Mouse (Mus musculus) C2C12 (cell line): ENCODE measurements around the gene Nr1h3. TPM values are rescaled to one million over a fixed set of nuclear protein-coding genes. Genes with fewer than 3 reads are reported as not detected.
A peak's percentile ranks its signal among the peaks of the same experiment; 100 is the strongest.

Source experiments
- H3K27me3 ChIP-seq: one replicate; pipeline ENCODE4 v1.6.1; 2011; ENCODE audit not compliant: control insufficient read depth, insufficient read depth, insufficient read length
- H3K36me3 ChIP-seq: one replicate; pipeline ENCODE4 v1.6.1; 2011; ENCODE audit not compliant: control insufficient read depth, insufficient read depth
- H3K4me3 ChIP-seq: one replicate; pipeline ENCODE4 v1.5.1; 2011; ENCODE audit warnings: mild to moderate bottlenecking, control low read depth; ENCODE audit not compliant: poor library complexity, insufficient read depth, severe bottlenecking
- H3K79me2 ChIP-seq: one replicate; pipeline ENCODE4 v1.6.1; 2011; ENCODE audit not compliant: control insufficient read depth, insufficient read depth
- H3K79me3 ChIP-seq: one replicate; pipeline ENCODE4 v1.6.1; 2011; ENCODE audit warnings: low read depth, control low read depth
- H3ac ChIP-seq: one replicate; pipeline ENCODE3; 2011; ENCODE audit warnings: low read depth; ENCODE audit not compliant: control insufficient read depth, insufficient read length
- CEBPB ChIP-seq: IDR thresholded peaks from one replicate; pipeline ENCODE4 v1.6.1; 2011; ENCODE audit warnings: low read depth, mild to moderate bottlenecking, control low read depth, moderate library complexity
- CTCF ChIP-seq: IDR thresholded peaks from one replicate; pipeline ENCODE4 v1.5.1; 2011; ENCODE audit not compliant: control insufficient read depth, insufficient read depth, insufficient read length
- FOSL1 ChIP-seq: IDR thresholded peaks from one replicate; pipeline ENCODE4 v1.8.0; 2011; ENCODE audit warnings: mild to moderate bottlenecking, low read length; ENCODE audit not compliant: poor library complexity, insufficient read depth, severe bottlenecking
- MAX ChIP-seq: IDR thresholded peaks from one replicate; pipeline ENCODE4 v1.6.1; 2011; ENCODE audit warnings: mild to moderate bottlenecking, control low read depth
- MYOD1 ChIP-seq: IDR thresholded peaks from one replicate; pipeline ENCODE4 v1.6.1; 2011; ENCODE audit warnings: low read depth; ENCODE audit not compliant: control insufficient read depth, insufficient read length
- MYOG ChIP-seq: IDR thresholded peaks from one replicate; pipeline ENCODE4 v1.6.1; 2011; ENCODE audit not compliant: control insufficient read depth, insufficient read length; ENCODE audit errors: extremely low read depth
- USF1 ChIP-seq: IDR thresholded peaks from one replicate; pipeline ENCODE4 v1.6.1; 2011; ENCODE audit warnings: low read depth, mild to moderate bottlenecking, control low read depth, moderate library complexity
- polyA plus RNA-seq: library from polyadenylated mRNA; unstranded; fragments of >200 nt; fragmentation: generic; extraction: Trizol; gene quantifications from one replicate; pipeline ENCODE4 v1.2.1, GENCODE M21; 2012; ENCODE audit warnings: missing spikeins

Gene Nr1h3
- polyA plus RNA-seq, 1 experiment = 0.21 TPM

DNA sequence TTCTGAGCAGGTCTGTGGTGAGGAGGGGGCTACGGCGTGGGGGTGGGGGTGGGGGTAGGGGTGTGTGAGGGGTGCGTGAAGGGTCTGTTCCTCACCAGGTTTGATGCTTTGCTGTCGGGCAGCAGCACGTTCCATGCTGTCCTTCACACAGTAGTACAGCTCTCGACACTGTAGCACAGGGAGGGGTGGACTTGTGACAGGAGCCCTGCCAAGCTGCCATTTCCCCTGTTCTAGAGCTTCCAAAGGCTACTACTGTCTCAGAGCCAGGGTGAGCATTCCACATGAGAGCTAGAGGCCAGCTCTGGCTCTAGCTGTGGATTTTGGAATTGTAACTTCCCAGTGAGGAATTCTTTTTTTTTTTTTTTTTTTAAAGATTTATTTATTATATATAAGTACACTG, 59.7 kb downstream of the Nr1h3 start:
- TF ChIP-seq USF1 (no peak), CEBPB (no peak), MYOG (no peak), CTCF (no peak), FOSL1 (no peak), MAX (no peak), MYOD1 (no peak)
- no peak overlapping the region for H3ac ChIP-seq
- H3K4me3 ChIP-seq = no peak overlapping the region
- H3K27me3 ChIP-seq = no peaks in the 10 kb centered on the region
- no peaks in the 10 kb centered on the region for H3K79me2 ChIP-seq
- H3K36me3 ChIP-seq = peaks cover 12% of the 10 kb centered on the region
- H3K79me3 ChIP-seq = no peaks in the 10 kb centered on the region

DNA sequence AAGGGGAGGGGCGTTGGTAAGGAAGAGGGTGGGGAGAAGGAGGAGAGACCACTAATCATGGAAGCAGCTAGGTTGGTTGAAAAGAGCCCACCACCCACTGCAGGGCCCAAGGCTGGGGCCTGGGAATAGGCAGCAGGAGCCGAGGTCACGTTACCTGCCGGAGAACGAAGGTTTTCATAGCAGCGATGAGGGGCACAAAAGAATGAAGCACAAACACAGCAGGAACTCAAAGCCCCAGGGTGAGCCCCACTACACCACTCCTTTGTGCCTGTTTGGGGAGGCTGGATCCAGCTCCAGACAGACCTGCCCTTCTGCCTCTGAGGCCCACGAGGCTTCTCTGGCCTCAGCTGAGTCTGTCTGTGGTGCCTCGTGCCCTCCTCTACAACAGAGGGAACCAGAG, 62.9 kb downstream of the Nr1h3 start:
- Histone ChIP-seq H3K4me3 (no peak overlapping the region), H3K27me3 (no peaks in the 10 kb centered on the region), H3K79me2 (no peaks in the 10 kb centered on the region), H3K79me3 (no peaks in the 10 kb centered on the region), H3ac (no peak overlapping the region), H3K36me3 (peaks cover 5% of the 10 kb centered on the region)
- TF ChIP-seq FOSL1 = no peak
- no peak for TF ChIP-seq MYOG
- no peak for TF ChIP-seq USF1
- no peak for TF ChIP-seq MYOD1
- no peak for TF ChIP-seq MAX
- TF ChIP-seq CTCF = no peak
- no peak for TF ChIP-seq CEBPB

DNA sequence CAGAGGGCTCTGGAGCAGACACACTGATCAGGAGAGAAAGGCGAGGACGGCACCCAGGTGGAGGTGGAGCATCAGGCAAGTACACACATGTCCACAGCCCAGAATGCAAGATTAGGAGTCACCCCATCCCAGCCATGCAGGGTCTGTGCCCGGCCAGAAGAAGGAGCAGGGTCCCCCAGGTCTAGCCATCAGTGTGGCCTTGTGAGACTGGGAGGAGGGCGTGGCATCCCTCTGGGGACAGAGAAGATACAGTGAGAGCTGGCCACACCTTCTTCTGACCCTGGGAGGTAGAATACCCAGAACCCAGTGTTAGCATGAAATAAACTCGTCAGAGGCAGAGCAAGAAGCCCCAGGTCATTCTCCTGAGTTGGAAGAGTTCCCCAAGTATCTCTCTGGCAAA, 63.3 kb downstream of the Nr1h3 start:
- no peak for TF ChIP-seq USF1
- peaks cover 5% of the 10 kb centered on the region for H3K36me3 ChIP-seq
- no peaks in the 10 kb centered on the region for H3K79me2 ChIP-seq
- H3K79me3 ChIP-seq = no peaks in the 10 kb centered on the region
- no peak overlapping the region for H3K4me3 ChIP-seq
- no peaks in the 10 kb centered on the region for H3K27me3 ChIP-seq
- H3ac ChIP-seq = peak overlapping the region; percentile 12

DNA sequence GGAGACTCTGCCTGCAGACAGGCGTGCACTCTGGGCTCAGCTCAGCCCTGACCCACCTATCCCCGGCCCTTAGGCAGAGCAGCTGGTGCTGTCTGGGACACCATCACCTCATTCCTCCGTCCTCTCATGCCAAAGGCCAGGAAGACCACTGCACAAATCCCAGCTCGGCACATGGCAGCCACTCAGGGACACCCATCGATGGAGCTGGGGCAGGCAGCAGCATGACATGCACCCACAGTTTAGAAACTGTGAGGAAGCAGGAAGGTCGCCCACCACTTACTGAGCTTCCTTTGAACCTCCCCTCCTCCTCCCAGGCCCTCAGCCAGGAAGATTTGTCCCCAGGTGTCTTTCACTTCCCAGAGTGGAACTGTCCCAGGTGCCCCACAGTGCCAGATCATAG, 65.2 kb downstream of the Nr1h3 start:
- H3ac ChIP-seq = no peak overlapping the region
- TF ChIP-seq MYOG (no peak), MYOD1 (no peak), CTCF (no peak), FOSL1 (no peak), USF1 (no peak), MAX (no peak), CEBPB (no peak)
- no peaks in the 10 kb centered on the region for H3K79me2 ChIP-seq
- H3K27me3 ChIP-seq = no peaks in the 10 kb centered on the region
- H3K79me3 ChIP-seq = no peaks in the 10 kb centered on the region
- peaks cover 5% of the 10 kb centered on the region for H3K36me3 ChIP-seq
- no peak overlapping the region for H3K4me3 ChIP-seq

DNA sequence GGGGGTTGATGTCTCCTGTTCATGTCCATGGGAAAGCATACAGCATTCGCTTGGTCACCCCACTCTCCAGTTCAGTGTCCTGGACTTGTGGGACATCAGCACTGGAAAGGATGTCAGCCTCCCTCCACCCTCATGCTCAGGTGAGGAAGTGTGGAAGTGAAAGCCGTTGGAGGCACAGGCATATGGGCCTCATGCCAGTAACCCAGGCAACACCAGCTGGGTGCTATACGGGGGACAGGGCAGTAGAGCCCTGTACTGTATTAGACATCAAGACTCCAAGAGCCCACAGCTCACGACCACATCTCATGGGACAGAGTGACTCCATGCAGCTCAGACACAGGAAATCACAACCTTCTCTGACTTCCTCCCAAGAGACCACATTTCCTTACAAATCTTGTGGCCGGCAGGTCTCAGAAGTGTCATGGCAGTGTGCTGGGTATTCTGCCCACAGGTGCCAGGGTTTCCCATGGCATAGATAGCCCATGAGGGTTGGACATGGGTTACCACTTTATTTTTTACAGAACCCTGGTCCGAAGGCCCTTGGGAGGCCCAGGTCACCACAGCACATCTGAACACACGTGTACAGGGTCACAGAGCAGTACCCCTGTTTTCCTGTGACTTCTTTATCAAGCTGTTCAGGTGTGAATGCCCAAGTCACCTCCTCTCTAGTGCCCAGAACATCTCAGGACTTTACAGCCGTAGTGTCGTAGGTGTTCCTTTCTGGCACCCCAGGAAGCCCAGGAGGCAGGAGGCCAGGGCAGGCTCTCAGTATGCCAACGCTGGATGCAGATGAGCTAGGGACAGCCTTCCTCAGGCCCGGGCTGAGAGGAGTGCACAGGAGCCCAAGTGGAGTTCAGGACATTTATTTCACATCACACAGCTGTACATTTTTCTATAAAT, 65.9 kb downstream of the Nr1h3 start:
- TF ChIP-seq USF1 = no peak
- no peak for TF ChIP-seq CTCF
- no peak for TF ChIP-seq FOSL1
- TF ChIP-seq MYOD1 = no peak
- TF ChIP-seq MAX = no peak
- TF ChIP-seq MYOG = no peak
- no peak for TF ChIP-seq CEBPB
- Histone ChIP-seq H3K27me3 (no peaks in the 10 kb centered on the region), H3K79me3 (no peaks in the 10 kb centered on the region), H3ac (no peak overlapping the region), H3K79me2 (no peaks in the 10 kb centered on the region), H3K36me3 (peaks cover 5% of the 10 kb centered on the region), H3K4me3 (no peak overlapping the region)

Other genes with a start within 250 kb of the Nr1h3 start
- gene Rapsn, start 167.2 kb downstream of the Nr1h3 start, polyA plus RNA-seq = 122 TPM
- gene Psmc3, start 148.8 kb downstream of the Nr1h3 start, polyA plus RNA-seq = 367 TPM
- 52.3 TPM for gene Slc39a13, start 132.4 kb downstream of the Nr1h3 start, polyA plus RNA-seq
- gene Spi1, start 120.4 kb downstream of the Nr1h3 start, polyA plus RNA-seq = not detected
- not detected for gene Mybpc3, start 84.7 kb downstream of the Nr1h3 start, polyA plus RNA-seq
- gene Madd, start 19.0 kb downstream of the Nr1h3 start, polyA plus RNA-seq = 4.9 TPM
- 11.3 TPM for gene Acp2, start 51 bp upstream of the Nr1h3 start, polyA plus RNA-seq
- gene Ddb2, start 34.1 kb upstream of the Nr1h3 start, polyA plus RNA-seq = 1.2 TPM
- gene Pacsin3, start 53.1 kb upstream of the Nr1h3 start, polyA plus RNA-seq = 19.0 TPM
- gene Arfgap2, start 62.1 kb upstream of the Nr1h3 start, polyA plus RNA-seq = 67.5 TPM
- gene 1110051M20Rik, start 241.9 kb upstream of the Nr1h3 start, polyA plus RNA-seq = 27.5 TPM